Mouse (Mus musculus): Measurements from ENCODE around the gene Rrp9. TPM values are rescaled to one million over a fixed set of nuclear protein-coding genes. Genes with fewer than 3 reads are reported as not detected.

Gene Rrp9
- total and polyA plus RNA-seq, 2 experiments from 2014 or later: 45.6 to 46.5 TPM

GRCm38 (mm10) chr9:106456325-106457162, 19.2 kb upstream of the Rrp9 start:
- DNase-seq: peak; percentile 24
- H3K9me3 ChIP-seq (ENCODE audit: low read length): no peaks in the 10 kb centered on the region
- H3K27ac ChIP-seq (ENCODE audit: low read depth, low read length): peak overlapping the region; percentile 57
- no peak overlapping the region for H3K4me3 ChIP-seq (ENCODE audit: low read depth, low read length)
- peak overlapping the region; percentile 35 for H3K9ac ChIP-seq
- no peak for ATAC-seq
- H3K4me2 ChIP-seq (ENCODE audit: low read depth): peak overlapping the region; percentile 97
- WGBS: 25% methylated on average over 15 of the region's 15 CpGs
- H3K27me3 ChIP-seq (ENCODE audit: insufficient read depth, low read length): no peaks in the 10 kb centered on the region
- TF ChIP-seq CTCF (IDR thresholded peaks at IDR 0.05; ENCODE audit: low read depth): no peak
- peaks cover 9% of the 10 kb centered on the region for H3K36me3 ChIP-seq (ENCODE audit: insufficient read depth)
- peaks cover 29% of the 10 kb centered on the region for H3K4me1 ChIP-seq (ENCODE audit: insufficient read depth)

DNA sequence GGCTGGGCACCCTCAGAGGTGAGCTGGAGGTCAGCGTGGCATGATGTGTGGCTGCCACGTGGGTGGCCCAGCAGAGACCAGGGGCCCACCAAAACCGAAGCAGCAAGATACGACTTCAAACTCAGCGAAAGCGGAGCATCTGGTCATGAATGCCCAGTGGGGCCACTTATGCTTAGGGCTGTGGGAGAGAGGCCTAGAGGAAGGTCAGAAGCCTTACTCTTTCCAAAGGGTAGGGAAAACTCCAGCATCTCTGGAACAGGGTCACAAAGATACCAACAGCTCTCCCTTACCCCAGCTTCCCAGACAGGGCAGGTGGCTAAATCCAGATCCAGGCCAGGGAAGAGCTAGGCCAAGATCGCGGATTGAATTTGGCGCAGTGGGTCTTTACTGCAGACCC, 18.6 kb upstream of the Rrp9 start:
- Histone ChIP-seq H3K4me2 (ENCODE audit: low read depth) (peak overlapping the region; percentile 97), H3K4me1 (ENCODE audit: insufficient read depth) (peaks cover 29% of the 10 kb centered on the region), H3K36me3 (ENCODE audit: insufficient read depth) (peaks cover 15% of the 10 kb centered on the region), H3K9ac (peak overlapping the region; percentile 35; the same call in 1 of the 2 replicates), H3K27ac (ENCODE audit: low read depth, low read length) (peak overlapping the region; percentile 57), H3K9me3 (ENCODE audit: low read length) (no peaks in the 10 kb centered on the region), H3K4me3 (ENCODE audit: low read depth, low read length) (no peak overlapping the region), H3K27me3 (ENCODE audit: insufficient read depth, low read length) (no peaks in the 10 kb centered on the region)
- no peak for TF ChIP-seq CTCF (IDR thresholded peaks at IDR 0.05; ENCODE audit: low read depth)
- DNase-seq: no peak
- ATAC-seq: no peak
- 47% methylated on average over 9 of the region's 9 CpGs for WGBS

GRCm38 (mm10) chr9:106457920-106458319, 17.8 kb upstream of the Rrp9 start:
- peaks cover 24% of the 10 kb centered on the region for H3K4me1 ChIP-seq (ENCODE audit: insufficient read depth)
- no peak overlapping the region; the same call in 1 of the 2 replicates for H3K27ac ChIP-seq (ENCODE audit: low read depth, low read length)

DNA sequence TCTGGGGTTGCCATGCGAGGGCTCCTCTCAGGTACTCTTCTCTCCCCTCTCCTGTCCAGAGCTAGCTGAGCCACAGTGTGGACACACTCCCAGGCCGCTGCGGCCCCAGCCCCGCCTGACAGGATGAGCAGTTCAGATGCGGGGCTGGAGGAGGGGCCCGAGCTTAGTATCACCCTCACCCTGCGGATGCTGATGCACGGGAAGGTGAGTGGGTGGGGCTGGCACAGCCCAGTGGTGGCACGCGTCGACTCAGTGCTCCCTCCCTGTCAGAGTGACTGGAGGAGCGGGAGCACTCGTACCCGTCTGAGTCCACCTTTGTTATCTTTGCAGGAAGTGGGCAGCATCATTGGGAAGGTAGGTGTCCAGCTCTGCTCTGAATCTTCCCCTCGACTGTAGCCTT, 15.8 kb upstream of the Rrp9 start:
- Histone ChIP-seq H3K36me3 (ENCODE audit: insufficient read depth) (peaks cover 37% of the 10 kb centered on the region), H3K9me3 (ENCODE audit: low read length) (no peaks in the 10 kb centered on the region), H3K27ac (ENCODE audit: low read depth, low read length) (no peak overlapping the region), H3K27me3 (ENCODE audit: insufficient read depth, low read length) (no peaks in the 10 kb centered on the region), H3K4me1 (ENCODE audit: insufficient read depth) (peaks cover 22% of the 10 kb centered on the region), H3K9ac (no peak overlapping the region), H3K4me2 (ENCODE audit: low read depth) (no peak overlapping the region), H3K4me3 (ENCODE audit: low read depth, low read length) (no peak overlapping the region)
- DNase-seq (no peak), ATAC-seq (no peak)
- no peak for TF ChIP-seq CTCF (IDR thresholded peaks at IDR 0.05; ENCODE audit: low read depth)
- 81% methylated on average over 15 of the region's 15 CpGs for WGBS

More at GRCm38 (mm10) chr9:106457920-106458319, 17.8 kb upstream of the Rrp9 start:
- peaks cover 20% of the 10 kb centered on the region for H3K36me3 ChIP-seq (ENCODE audit: insufficient read depth)
- 0 out of 2 replicates have a peak overlapping the region, but pooled peaks have one; percentile 35 for H3K9ac ChIP-seq
- 42% methylated on average over 5 of the region's 5 CpGs for WGBS
- no peaks in the 10 kb centered on the region for H3K9me3 ChIP-seq (ENCODE audit: low read length)
- H3K4me2 ChIP-seq (ENCODE audit: low read depth): no peak overlapping the region
- no peak for ATAC-seq
- H3K27me3 ChIP-seq (ENCODE audit: insufficient read depth, low read length): no peaks in the 10 kb centered on the region
- no peak overlapping the region for H3K4me3 ChIP-seq (ENCODE audit: low read depth, low read length)
- DNase-seq: no peak
- no peak for TF ChIP-seq CTCF (IDR thresholded peaks at IDR 0.05; ENCODE audit: low read depth)

GRCm38 (mm10) chr9:106460401-106461025, 15.2 kb upstream of the Rrp9 start:
- Histone ChIP-seq H3K4me3 (ENCODE audit: low read depth, low read length) (no peak overlapping the region), H3K9ac (no peak overlapping the region), H3K9me3 (ENCODE audit: low read length) (no peaks in the 10 kb centered on the region), H3K4me1 (ENCODE audit: insufficient read depth) (peaks cover 24% of the 10 kb centered on the region), H3K4me2 (ENCODE audit: low read depth) (no peak overlapping the region), H3K36me3 (ENCODE audit: insufficient read depth) (peaks cover 37% of the 10 kb centered on the region), H3K27me3 (ENCODE audit: insufficient read depth, low read length) (no peaks in the 10 kb centered on the region), H3K27ac (ENCODE audit: low read depth, low read length) (no peak overlapping the region)
- WGBS: 73% methylated on average over 18 of the region's 18 CpGs
- no peak for DNase-seq
- ATAC-seq: no peak
- TF ChIP-seq CTCF (IDR thresholded peaks at IDR 0.05; ENCODE audit: low read depth): no peak

GRCm38 (mm10) chr9:106461026-106461415, 14.7 kb upstream of the Rrp9 start:
- Histone ChIP-seq H3K4me1 (ENCODE audit: insufficient read depth) (peaks cover 23% of the 10 kb centered on the region), H3K4me3 (ENCODE audit: low read depth, low read length) (no peak overlapping the region), H3K36me3 (ENCODE audit: insufficient read depth) (peaks cover 37% of the 10 kb centered on the region), H3K9me3 (ENCODE audit: low read length) (no peaks in the 10 kb centered on the region), H3K9ac (no peak overlapping the region), H3K4me2 (ENCODE audit: low read depth) (no peak overlapping the region), H3K27ac (ENCODE audit: low read depth, low read length) (no peak overlapping the region), H3K27me3 (ENCODE audit: insufficient read depth, low read length) (no peaks in the 10 kb centered on the region)
- ATAC-seq: no peak
- no peak for DNase-seq
- WGBS: 87% methylated on average over 9 of the region's 9 CpGs
- TF ChIP-seq CTCF (IDR thresholded peaks at IDR 0.05; ENCODE audit: low read depth): no peak

Data from forebrain, postnatal 0 days (tissue).